Mouse (Mus musculus) embryonic facial prominence, embryonic 12.5 days (tissue): ENCODE measurements around the gene 1700020A23Rik. TPM values are rescaled to one million over a fixed set of nuclear protein-coding genes. Genes with fewer than 3 reads are reported as not detected.

Experiments
- ATAC-seq: fragments of 200-750 bp; cut with Nextera tagmentation; 2 replicates; pipeline ENCODE4 v1.8.0; 2017; ENCODE audit not compliant: insufficient number of reproducible peaks, insufficient read depth, low FRiP score, low TSS enrichment
- H3K27ac ChIP-seq: fragments of 300-500 bp; sonication (generic); 2 replicates; pipeline ENCODE4 v1.5.1; 2016; ENCODE audit warnings: mild to moderate bottlenecking
- H3K27me3 ChIP-seq: fragments of 300-500 bp; sonication (generic); 2 replicates; pipeline ENCODE4 v1.6.1; 2016; ENCODE audit warnings: mild to moderate bottlenecking, moderate library complexity
- H3K36me3 ChIP-seq: fragments of 300-500 bp; sonication (generic); 2 replicates; pipeline ENCODE4 v1.6.1; 2016; ENCODE audit warnings: mild to moderate bottlenecking
- H3K4me1 ChIP-seq: fragments of 300-500 bp; sonication (generic); 2 replicates; pipeline ENCODE4 v1.6.1; 2016
- H3K4me2 ChIP-seq: fragments of 300-500 bp; sonication (generic); replicated peaks from 2 replicates; pipeline ENCODE4 v1.6.1; 2016; ENCODE audit warnings: mild to moderate bottlenecking, moderate library complexity
- H3K4me3 ChIP-seq: fragments of 300-500 bp; sonication (generic); 2 replicates; pipeline ENCODE4 v1.5.1; 2016; ENCODE audit warnings: mild to moderate bottlenecking
- H3K9ac ChIP-seq: fragments of 300-500 bp; sonication (generic); 2 replicates; pipeline ENCODE4 v1.6.1; 2016; ENCODE audit warnings: mild to moderate bottlenecking, moderate library complexity
- H3K9me3 ChIP-seq: fragments of 300-500 bp; sonication (generic); 2 replicates; pipeline ENCODE4 v1.6.1; 2016; ENCODE audit warnings: mild to moderate bottlenecking, moderate library complexity
- WGBS: fragments of 180-500 bp; shearing (Covaris S2); methylation state at CpG from one replicate; pipeline ENCODE4 v1.1.7; 2016; 5-methylcytosine and 5-hydroxymethylcytosine counted together
- polyA plus RNA-seq: library from polyadenylated mRNA; unstranded; fragments of >200 nt; fragmentation: Nextera tagmentation; extraction: Ambion mirVana; gene quantifications from 2 replicates; pipeline ENCODE4 v1.2.1, GENCODE M21; 2016

1700020A23Rik gene
- polyA plus RNA-seq, 1 experiment from 2014 or later: not detected

DNA sequence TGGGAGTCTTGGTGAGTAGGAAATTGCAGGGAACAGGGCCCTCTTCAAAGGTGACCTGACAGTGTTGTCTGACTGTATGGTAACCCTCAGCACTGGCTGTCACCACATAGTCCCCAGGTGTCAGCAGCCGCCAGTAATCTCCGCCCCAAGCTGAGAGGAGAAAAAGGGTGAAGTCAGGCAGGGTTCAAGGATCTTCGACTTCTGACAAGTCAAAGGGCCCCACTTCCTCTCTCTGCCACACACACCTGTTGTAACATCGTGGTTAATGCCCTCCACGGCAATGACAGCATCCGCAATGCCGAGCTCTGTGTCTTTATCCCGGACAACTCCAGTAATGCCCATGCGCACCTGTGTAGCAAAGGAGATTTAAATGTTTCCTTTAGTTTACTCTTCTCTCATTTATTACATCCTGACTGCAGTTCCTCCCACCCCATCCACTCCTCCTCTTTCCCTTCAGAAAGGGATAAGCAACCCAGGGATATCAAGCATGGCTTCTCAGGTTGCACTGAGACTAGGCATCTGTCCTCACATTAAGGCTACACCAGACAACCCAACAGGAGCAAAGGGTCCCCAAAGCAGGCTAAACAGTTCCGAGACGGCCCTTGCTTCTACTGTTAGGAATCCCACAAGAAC lies 13.9 kb upstream of the 1700020A23Rik start:
- WGBS: 84% methylated on average over 11 of the region's 11 CpGs
- H3K9me3 ChIP-seq: no peaks in the 10 kb centered on the region
- H3K4me3 ChIP-seq: no peak overlapping the region
- no peak overlapping the region for H3K9ac ChIP-seq
- peaks cover 47% of the 10 kb centered on the region for H3K36me3 ChIP-seq
- no peak overlapping the region for H3K4me2 ChIP-seq
- 0 out of 2 replicates have a peak, but pooled peaks cover 2% of the 10 kb centered on the region for H3K27me3 ChIP-seq
- peaks cover 2% of the 10 kb centered on the region; the same call in 1 of the 2 replicates for H3K4me1 ChIP-seq
- ATAC-seq: no peak
- H3K27ac ChIP-seq: no peak overlapping the region

- Histone ChIP-seq H3K4me3 (no peak overlapping the region), H3K36me3 (peaks cover 47% of the 10 kb centered on the region)
- ATAC-seq: no peak
These were observed 12.2 kb upstream of the 1700020A23Rik start for GRCm38 (mm10) chr2:130392836-130393235.

GRCm38 (mm10) chr2:130395696-130396095 lies 9.4 kb upstream of the 1700020A23Rik start:
- Histone ChIP-seq H3K9ac (no peak overlapping the region), H3K4me2 (no peak overlapping the region), H3K9me3 (no peaks in the 10 kb centered on the region), H3K4me1 (peaks cover 23% of the 10 kb centered on the region), H3K4me3 (no peak overlapping the region), H3K27ac (no peak overlapping the region), H3K36me3 (peaks cover 42% of the 10 kb centered on the region), H3K27me3 (no peaks in the 10 kb centered on the region)
- WGBS: 93% methylated on average over 11 of the region's 11 CpGs
- ATAC-seq: no peak

More at GRCm38 (mm10) chr2:130392836-130393235, 12.2 kb upstream of the 1700020A23Rik start:
- Histone ChIP-seq H3K4me2 (no peak overlapping the region), H3K27ac (no peak overlapping the region), H3K4me1 (peaks cover 15% of the 10 kb centered on the region), H3K9me3 (no peaks in the 10 kb centered on the region), H3K9ac (no peak overlapping the region), H3K27me3 (no peaks in the 10 kb centered on the region)
- 75% methylated on average over 3 of the region's 3 CpGs for WGBS

- Histone ChIP-seq H3K4me2 (peak within 1 kb of the TSS; percentile 85), H3K36me3 (peaks cover 28% of the 10 kb centered on the region), H3K27me3 (no peaks in the 10 kb centered on the region), H3K4me3 (peak within 1 kb of the TSS; percentile 74), H3K4me1 (peaks cover 27% of the 10 kb centered on the region), H3K9ac (peak within 1 kb of the TSS; percentile 81), H3K27ac (peak within 1 kb of the TSS; percentile 87), H3K9me3 (no peaks in the 10 kb centered on the region)
- peak; percentile 88 for ATAC-seq
- under 1% methylated on average over 41 of the region's 53 CpGs for WGBS
These were observed 7.7 kb upstream of the 1700020A23Rik start, which contains the start of gene Cpxm1 for GRCm38 (mm10) chr2:130397186-130397985. Gene Cpxm1 (minus strand): TSS chr2:130397574.

GRCm38 (mm10) chr2:130398091-130398490 lies 7.0 kb upstream of the 1700020A23Rik start:
- Histone ChIP-seq H3K9ac (peak overlapping the region; percentile 81; the same call in 1 of the 2 replicates), H3K4me1 (peaks cover 27% of the 10 kb centered on the region), H3K4me2 (peak overlapping the region; percentile 85), H3K27ac (peak overlapping the region; percentile 87; the same call in 1 of the 2 replicates), H3K4me3 (peak overlapping the region; percentile 74), H3K9me3 (no peaks in the 10 kb centered on the region), H3K36me3 (peaks cover 21% of the 10 kb centered on the region), H3K27me3 (no peaks in the 10 kb centered on the region)
- ATAC-seq: no peak
- 16% methylated on average over 14 of the region's 14 CpGs for WGBS

DNA sequence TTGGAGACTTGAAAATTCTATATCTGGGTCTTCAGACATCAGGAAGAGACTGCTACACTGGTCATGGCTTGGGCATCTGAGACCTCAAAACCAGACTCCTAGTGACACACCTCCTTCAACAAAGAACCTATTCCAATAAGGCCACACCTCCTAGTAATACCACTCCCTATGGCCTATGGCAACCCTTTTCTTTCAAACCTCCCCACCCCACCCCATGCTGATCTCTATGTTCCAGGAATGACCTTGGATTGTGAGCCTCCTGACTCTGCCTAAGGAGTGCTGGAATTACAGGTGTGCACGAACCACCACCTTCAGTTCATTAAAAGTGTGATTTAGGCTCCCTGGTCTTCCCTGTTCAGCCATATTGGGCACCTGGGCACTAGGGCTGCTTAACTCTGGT lies 5.0 kb upstream of the 1700020A23Rik start:
- Histone ChIP-seq H3K9ac (no peak overlapping the region), H3K36me3 (peaks cover 3% of the 10 kb centered on the region; the same call in 1 of the 2 replicates), H3K27me3 (no peaks in the 10 kb centered on the region), H3K9me3 (no peaks in the 10 kb centered on the region), H3K4me2 (no peak overlapping the region), H3K27ac (no peak overlapping the region), H3K4me3 (no peak overlapping the region), H3K4me1 (peaks cover 27% of the 10 kb centered on the region)
- no peak for ATAC-seq
- 93% methylated on average over 1 of the region's 1 CpGs for WGBS

DNA sequence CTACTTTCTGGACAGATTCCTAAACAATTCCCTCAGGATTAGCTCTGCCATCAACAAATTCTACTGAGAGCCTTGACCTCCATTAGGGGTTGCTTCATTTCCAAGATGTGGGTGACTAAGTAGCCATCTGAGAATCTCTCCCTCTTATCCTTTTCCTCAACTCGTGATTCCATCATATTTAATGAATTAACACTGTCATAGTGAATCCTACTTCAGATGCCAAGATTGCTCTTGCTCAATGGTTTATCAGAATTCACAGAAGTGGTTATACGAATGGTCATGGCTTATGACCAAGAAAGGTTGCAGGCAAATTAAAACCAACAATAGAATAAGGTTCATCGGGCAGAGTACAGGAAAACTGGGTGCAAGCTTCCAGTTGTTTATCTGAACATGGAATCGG lies 3.2 kb upstream of the 1700020A23Rik start:
- Histone ChIP-seq H3K9ac (no peak overlapping the region), H3K4me2 (no peak overlapping the region), H3K36me3 (no peaks in the 10 kb centered on the region), H3K27me3 (no peaks in the 10 kb centered on the region), H3K27ac (no peak overlapping the region), H3K4me1 (peaks cover 17% of the 10 kb centered on the region), H3K9me3 (no peaks in the 10 kb centered on the region), H3K4me3 (no peak overlapping the region)
- no peak for ATAC-seq
- 85% methylated on average over 4 of the region's 4 CpGs for WGBS

DNA sequence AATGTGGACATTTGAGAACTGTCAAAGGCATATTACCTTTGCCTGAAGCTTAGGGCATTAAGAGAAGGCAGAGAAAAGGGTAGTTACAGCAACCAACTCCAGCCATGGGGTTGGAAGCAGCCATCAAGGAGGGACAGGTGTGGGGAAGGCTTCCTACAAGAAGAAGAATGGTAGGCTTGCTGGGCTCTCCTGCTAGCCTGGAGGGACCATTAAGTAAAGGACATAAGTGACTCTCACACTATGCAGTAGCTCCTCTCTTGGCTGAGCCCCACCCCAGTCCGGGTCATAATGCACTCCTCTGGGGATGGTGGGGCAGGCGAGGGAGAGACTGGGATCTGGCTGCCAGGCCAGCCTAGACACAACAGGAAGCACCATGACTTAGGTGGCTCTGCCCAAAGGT lies 1.1 kb downstream of the 1700020A23Rik start, which contains the start of gene Tmem239:
TSS of gene Tmem239 (plus strand) at position 301 of the 400 bp plus-strand sequence.
- H3K27ac ChIP-seq: no peak within 1 kb of the TSS
- no peaks in the 10 kb centered on the region for H3K36me3 ChIP-seq
- no peak within 1 kb of the TSS for H3K9ac ChIP-seq
- no peaks in the 10 kb centered on the region for H3K9me3 ChIP-seq
- WGBS: 67% methylated on average over 2 of the region's 2 CpGs
- no peak for ATAC-seq
- no peaks in the 10 kb centered on the region for H3K27me3 ChIP-seq
- H3K4me1 ChIP-seq: peaks cover 14% of the 10 kb centered on the region
- H3K4me3 ChIP-seq: no peak within 1 kb of the TSS
- H3K4me2 ChIP-seq: no peak within 1 kb of the TSS

DNA sequence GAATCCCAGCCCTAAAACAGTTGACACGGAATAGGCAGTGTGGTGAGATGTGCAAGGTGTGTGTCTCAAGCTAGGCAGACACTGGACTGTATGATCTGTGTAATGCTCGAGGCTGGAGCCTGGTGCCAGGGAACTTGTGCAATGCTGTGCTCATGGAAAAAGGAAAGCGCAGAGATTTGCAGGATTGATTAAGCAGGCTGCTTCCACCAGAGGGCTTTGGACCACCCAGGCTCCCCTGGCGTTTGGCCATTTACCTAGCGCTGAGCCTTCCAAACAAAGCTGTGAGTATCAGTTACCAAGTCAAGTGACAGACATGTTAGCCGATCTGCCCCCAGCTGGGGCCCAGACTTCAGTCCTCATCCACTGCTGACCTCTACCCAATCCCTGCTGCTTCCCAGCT lies 3.1 kb downstream of the 1700020A23Rik start:
- Histone ChIP-seq H3K27me3 (no peaks in the 10 kb centered on the region), H3K4me3 (no peak overlapping the region), H3K4me1 (peaks cover 14% of the 10 kb centered on the region), H3K4me2 (no peak overlapping the region), H3K9me3 (no peaks in the 10 kb centered on the region), H3K9ac (no peak overlapping the region), H3K27ac (peak overlapping the region; percentile 58; the same call in 1 of the 2 replicates), H3K36me3 (no peaks in the 10 kb centered on the region)
- 0 out of 2 replicates have a peak, but pooled peaks have one; percentile 29 for ATAC-seq
- WGBS: 9% methylated on average over 6 of the region's 6 CpGs

DNA sequence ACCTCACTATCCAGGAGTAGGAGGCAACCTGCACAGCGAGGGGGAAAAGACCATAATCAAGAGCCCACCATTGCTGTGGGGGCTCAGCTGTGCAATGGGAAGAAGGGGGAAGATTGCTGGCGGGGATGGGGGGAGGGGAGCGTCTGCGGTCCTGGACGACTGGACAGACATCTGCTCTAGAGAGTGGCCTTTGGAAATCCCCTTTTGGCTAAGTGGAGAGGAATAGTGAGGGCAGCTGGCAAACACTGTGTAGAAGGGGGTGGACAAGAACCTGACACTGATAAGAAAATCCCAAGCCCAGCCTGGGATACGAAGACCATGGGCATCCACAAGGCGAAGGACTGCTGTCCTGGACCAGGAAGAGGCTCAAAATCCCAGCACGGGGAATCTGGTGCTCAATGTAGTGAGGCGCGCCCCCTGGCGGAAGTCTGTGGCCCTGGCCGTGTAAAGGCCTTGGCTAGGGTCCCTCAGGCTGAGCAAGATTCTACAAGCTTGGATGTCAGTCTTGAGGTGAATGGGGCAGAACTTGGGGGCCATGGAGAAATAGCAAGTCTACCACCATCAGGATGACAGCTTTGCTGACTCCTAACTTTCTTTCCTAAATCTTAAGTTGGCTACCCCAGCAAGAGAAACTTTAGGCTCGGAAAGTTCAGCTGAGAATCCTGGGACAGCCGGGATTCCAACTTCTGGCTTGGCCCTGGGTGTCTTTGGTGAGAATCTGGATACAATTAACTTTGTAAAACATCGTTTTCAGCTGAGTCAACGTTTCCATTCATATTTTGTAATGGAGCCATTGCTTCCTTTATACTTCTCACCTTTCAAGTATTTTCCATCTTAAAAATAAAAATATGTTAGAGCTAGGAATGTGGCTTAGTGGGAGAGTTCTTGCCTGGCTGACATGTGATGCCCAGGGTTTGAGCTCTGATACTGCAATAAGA lies 6.8 kb downstream of the 1700020A23Rik start:
- Histone ChIP-seq H3K4me3 (no peak overlapping the region), H3K27ac (peak overlapping the region; percentile 51; the same call in 1 of the 2 replicates), H3K27me3 (no peaks in the 10 kb centered on the region), H3K9ac (no peak overlapping the region), H3K36me3 (no peaks in the 10 kb centered on the region), H3K4me1 (peaks cover 14% of the 10 kb centered on the region), H3K9me3 (no peaks in the 10 kb centered on the region), H3K4me2 (no peak overlapping the region)
- 30% methylated on average over 16 of the region's 16 CpGs for WGBS
- ATAC-seq: peak; percentile 68

- H3K9ac ChIP-seq: no peak overlapping the region
- 80% methylated on average over 3 of the region's 3 CpGs for WGBS
- ATAC-seq: no peak
- no peaks in the 10 kb centered on the region for H3K36me3 ChIP-seq
- no peaks in the 10 kb centered on the region for H3K9me3 ChIP-seq
- no peaks in the 10 kb centered on the region for H3K27me3 ChIP-seq
- peaks cover 14% of the 10 kb centered on the region for H3K4me1 ChIP-seq
- H3K4me3 ChIP-seq: no peak overlapping the region
- H3K27ac ChIP-seq: no peak overlapping the region
- H3K4me2 ChIP-seq: no peak overlapping the region
These were observed 7.7 kb downstream of the 1700020A23Rik start for GRCm38 (mm10) chr2:130412775-130413174.
